Mouse (Mus musculus) cerebellum, adult 18-20 months (tissue): ENCODE results near the gene Gm8267.
"Not testable (repeated sequence)": the region's sequence is repeated elsewhere in the genome, so short reads cannot be mapped to it uniquely, and the experiment has no call there.

ENCODE experiments used
- DNase-seq, 2 experiments: peaks; one replicate each; pipeline ENCODE4 v3.0.0; 2021

Gm8267 gene

DNA sequence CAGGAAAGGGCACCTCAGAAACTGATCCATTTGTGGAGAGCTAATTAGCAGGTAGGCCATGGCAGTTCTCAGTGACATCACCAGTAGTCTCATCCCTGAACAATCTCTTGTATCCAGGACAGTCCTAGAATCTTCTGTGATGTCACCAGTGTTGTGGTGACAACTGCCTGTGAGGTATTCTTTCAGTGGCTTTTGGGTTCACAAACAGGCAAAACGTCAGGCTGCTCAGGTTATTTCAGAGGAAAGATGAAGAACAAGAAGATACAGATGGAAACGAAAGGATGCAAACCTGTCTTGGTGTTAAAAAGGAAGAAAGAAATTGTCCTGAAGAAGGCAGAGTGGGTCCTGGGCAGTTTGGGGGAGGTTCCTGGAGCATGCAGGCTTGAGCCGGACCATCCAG is at the start of gene Gm8267:
Gene Gm8267, minus strand, starts transcription at position 101 of the 400 bp plus-strand sequence.
- DNase-seq: no peak

DNA sequence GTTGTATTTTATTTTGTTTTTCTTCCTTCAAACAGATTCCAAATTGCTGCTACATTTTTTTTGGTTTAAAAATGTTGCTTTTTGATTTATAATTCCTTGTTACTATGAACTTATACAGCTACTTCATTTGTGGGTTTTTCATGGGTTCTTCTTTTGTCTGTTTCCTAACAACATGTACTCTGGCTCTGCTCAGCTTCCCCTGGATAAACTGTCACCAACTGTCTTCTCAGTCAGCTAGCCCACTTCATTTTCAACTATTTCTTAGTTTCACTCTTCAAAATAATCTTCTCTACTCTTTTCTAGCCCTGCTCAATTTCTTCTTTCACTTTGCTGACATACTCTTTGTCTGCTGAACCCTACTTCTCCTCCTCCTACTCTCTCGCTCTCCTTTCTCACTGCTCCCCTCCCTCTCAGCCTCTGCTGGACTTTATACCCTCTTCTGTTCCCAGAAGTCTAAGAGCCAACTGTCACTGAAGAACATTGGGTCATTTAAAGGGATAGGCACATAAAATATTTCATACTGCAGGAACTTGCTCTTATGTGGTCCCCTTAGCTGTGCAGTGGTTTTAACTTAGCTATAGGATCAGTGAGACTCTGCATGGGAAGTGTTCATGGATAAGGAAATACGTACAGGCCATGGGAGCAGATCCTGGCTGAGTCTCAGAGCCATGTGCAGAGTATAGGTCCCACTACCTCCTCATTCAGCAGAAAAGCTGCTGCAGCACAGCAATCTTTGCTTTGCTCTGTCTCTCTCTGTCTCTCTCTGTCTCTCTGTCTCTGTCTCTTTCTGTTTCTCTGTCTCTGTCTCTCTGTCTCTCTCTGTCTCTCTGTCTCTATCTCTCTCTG is 39.6 kb upstream of the Gm8267 start:
- DNase-seq: not testable (repeated sequence)

DNA sequence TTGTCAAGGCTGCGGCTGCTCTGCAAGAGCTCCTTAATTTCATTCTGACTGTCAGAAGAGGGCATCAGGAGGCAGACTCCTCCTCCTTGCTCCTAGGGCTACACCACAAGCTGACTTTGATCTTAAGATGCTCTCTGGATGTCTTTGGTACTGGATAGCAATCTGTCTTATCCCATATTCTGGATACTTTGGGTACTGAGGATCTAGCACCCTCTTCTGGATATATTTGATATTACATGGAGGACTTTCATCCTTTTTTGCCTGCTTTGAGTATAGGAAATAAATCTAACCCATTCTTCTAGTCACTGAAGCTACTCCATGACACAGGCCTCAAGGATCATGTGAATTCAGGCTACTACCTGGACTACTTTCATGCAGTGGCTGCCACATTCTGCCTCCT is 7.4 kb downstream of the Gm8267 start:
- DNase-seq: not testable (repeated sequence)

DNA sequence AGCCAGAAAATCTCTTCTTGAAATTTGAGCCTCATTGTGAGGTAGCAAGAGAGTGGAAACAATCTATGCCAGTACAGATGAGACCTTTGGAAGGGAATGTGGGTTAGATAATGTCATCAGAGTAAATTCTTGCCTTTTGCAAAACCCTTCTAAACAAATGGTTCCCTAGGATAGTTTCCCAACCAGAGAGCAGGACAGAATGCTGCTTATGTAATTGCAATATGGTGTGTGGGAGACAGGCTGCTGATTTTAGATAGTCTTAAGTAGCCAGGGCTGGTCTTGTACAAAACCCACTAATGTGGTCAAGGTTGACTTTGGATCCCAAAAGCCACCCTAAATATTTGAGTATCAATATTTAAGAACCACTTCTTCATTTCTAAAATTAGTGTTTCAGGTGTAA is 19.4 kb downstream of the Gm8267 start:
- DNase-seq: not testable (repeated sequence)

DNA sequence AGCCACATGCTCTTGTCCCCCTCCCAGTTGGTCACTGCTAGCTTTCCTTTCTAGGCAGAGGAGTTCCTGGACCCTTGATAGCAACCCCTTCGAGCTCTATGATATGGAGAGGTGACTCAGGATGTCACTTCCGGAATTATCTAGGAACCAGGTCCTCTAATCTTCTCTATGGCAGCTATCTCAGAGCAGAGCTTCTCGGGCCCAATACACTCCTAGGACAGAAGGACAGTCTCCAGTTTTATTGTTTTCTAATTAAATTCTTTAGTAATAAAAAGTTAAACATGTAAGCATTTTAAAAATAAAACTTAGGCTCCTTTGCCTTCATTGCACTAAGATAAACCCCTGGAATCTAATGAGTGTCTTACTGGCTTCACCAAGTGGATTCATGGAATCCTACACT is 43.8 kb downstream of the Gm8267 start, which contains the start of gene Gm8257:
Gene Gm8257, minus strand, starts transcription at position 101 of the 400 bp plus-strand sequence.
- DNase-seq: not testable (repeated sequence)
